Mouse (Mus musculus) frontal cortex, postnatal 25 days (tissue): ENCODE measurements around the gene Rassf5.

ENCODE experiments used
- DNase-seq, 2 experiments: peaks; one replicate each; pipeline ENCODE4 v3.0.0; 2022; ENCODE audit warnings: low spot score in 2 of 2

Gene Rassf5

GRCm38 (mm10) chr1:131245089-131245856 lies at the start of gene Rassf5:
TSS of gene Rassf5 (minus strand) at chr1:131245258.
- peak; percentile 38 to 50 for DNase-seq

- no peak for DNase-seq
Observed at GRCm38 (mm10) chr1:131293922-131294250, 48.8 kb upstream of the Rassf5 start.

GRCm38 (mm10) chr1:131293221-131293921 lies 48.3 kb upstream of the Rassf5 start:
- DNase-seq, result no peak

- DNase-seq, result peak; percentile 62 to 70
Observed at GRCm38 (mm10) chr1:131290648-131291047, 45.6 kb upstream of the Rassf5 start.

DNA sequence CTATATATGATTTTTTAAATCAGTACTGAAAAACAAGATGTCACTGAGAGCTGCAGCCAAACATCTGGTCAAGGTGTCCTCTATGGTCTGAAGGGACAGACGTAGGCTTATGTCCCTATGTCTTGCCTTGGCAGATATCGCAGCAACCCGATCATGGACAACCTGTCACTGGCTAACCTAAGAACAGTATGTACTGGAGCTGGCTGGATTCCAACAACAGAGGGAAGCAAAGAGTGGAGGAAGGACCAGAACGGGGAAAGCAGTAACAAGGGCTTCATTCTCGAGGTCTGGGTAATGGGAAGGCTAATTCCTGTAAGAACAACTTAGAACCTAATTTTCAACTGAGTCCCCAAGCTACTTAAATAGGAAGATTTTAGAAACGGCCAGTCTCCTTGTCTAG lies 43.9 kb upstream of the Rassf5 start:
- DNase-seq, result no peak

- no peak for DNase-seq
Observed at GRCm38 (mm10) chr1:131287267-131287666, 42.2 kb upstream of the Rassf5 start.

DNA sequence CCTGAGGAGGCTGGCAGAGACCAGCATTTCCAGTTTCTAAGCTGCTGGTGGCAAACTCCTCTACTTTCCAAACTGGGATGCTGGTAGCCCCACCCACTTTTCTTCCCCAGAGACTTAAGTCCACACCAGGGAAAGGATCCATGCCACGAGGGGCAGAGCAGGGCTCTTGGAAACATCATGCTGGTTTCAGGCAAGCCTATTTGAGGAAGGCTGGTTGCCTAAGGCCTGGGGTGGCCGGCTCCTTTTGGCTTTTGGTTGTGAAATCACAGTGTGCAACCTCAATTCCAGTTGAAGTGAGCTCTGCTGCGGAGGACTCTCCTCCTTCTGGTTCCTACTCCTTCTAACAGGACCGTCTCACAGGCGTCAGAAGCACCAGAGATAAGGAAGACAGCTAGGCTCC lies 41.7 kb upstream of the Rassf5 start:
- no peak for DNase-seq

DNA sequence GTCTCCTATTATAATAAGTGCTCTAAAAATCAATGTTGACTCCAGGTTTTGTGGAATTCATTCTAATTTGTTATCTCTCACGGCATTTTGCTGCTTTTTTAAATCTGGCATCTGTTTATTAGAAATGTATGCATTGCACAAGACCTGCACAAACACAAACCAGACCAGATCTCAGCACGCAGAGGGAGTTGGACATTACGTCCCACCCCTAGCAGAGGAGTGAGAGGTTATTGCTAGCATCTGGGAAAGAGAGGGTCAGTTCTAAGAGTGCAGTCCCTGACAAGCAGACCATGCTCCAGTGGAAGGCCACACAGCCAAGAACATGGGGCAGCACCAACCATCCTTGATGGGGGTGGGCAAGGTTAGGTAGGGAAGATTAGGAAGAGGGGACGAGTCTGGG lies 39.6 kb upstream of the Rassf5 start:
- no peak for DNase-seq

DNA sequence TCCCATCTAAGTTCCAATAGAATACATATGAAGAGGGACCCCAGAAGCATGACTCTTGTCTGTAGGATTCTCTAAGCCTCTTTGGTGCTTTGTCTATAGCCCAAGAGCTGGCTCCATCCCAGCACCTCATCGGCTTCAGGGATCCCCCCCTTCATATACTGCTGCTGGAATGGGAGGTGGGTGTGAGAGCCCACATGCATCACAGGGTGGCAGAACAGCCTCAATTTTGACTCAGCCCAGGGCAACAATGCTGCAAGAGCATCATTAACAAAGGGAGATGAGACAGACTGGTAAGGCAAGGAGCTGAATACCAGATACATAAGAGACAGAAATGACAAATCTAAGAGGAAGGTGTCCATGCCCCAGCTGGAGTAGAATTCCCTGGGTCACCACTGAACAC lies 39.1 kb upstream of the Rassf5 start:
- DNase-seq, result no peak

- no peak for DNase-seq
Observed at GRCm38 (mm10) chr1:131281731-131282130, 36.7 kb upstream of the Rassf5 start.

DNA sequence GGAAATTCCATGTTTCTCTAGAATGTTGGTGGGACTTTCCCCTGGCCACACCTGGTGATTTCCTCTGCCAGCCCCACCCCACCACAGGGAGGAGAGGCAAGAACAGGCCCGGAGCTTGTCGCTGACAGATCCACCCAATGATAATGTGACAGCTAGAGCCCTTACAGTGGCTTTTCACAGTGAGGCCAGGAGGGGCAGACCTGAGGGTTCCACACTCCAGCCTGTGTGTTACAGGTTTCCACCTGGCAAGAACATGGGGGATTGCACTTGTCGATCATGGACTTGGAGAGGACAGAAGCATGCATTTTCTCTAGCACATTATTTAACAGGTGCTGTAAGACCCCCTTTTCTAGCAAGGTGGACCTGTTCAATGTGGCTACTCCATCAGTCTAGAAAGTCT lies 35.2 kb upstream of the Rassf5 start:
- no peak for DNase-seq

DNA sequence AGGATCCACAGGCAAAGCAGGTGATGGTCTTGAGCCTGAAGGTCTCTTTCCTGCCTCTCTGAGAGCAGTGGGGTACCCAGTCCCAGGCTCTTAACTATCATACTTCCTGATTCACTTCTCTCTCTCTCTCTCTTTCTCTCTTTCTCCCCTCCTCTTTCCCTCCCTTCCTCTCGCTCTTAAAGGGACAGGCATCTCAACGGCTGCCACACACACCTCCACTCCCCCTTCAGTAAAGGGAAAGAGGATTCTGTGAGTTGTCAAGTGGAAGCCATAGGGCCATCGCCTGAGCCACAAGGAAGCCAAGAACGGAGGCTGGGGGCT lies 34.4 kb upstream of the Rassf5 start, which contains the start of gene Ikbke:
Gene Ikbke, minus strand, starts transcription at position 151 of the 321 bp plus-strand sequence.
- DNase-seq, result no peak

- DNase-seq, result no peak
Observed at GRCm38 (mm10) chr1:131278606-131279455, 33.8 kb upstream of the Rassf5 start.

- no peak for DNase-seq
Observed at GRCm38 (mm10) chr1:131276831-131277230, 31.8 kb upstream of the Rassf5 start.

GRCm38 (mm10) chr1:131275577-131275976 lies 30.5 kb upstream of the Rassf5 start:
- DNase-seq, result no peak

GRCm38 (mm10) chr1:131274725-131275539 lies 29.9 kb upstream of the Rassf5 start:
- DNase-seq, result no peak

DNA sequence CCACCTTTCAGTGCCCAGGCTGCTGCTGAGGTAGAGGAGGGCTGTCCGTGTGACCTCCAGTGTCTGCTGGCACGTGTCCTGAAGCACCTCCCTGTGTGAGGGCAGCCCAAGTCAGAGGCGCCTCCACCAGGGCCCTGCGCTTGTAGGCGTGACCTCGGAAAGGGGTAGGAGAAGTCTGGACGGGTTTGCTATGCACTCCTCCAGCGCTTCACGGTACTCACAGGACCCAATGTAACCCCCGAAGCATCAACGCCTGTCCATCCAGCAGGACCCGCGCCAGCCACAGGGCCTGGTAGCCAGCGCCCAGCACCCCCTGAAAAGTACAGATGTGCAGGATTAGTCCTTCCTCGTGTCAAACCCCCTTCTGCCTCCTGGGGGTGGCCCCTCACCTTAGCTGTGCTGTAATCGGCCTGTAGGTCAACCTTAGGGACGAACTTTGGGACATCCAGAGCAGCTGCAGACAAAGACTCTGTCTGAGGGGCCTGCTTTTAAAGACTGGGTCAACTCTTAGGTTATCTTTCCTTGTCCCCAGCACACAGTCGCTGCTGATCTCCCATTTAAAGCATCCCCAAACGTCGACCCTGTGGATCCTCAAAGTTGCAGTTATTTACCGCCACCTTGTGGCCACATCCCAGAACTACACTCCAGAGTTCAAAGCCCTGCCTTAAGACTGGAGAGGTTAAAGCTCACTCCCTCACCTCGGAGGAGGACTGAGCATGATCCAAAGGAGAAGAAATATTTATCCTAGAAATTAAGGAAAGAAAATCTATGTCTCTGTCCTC lies 24.9 kb upstream of the Rassf5 start:
- DNase-seq, result peak; percentile 77 to 79

DNA sequence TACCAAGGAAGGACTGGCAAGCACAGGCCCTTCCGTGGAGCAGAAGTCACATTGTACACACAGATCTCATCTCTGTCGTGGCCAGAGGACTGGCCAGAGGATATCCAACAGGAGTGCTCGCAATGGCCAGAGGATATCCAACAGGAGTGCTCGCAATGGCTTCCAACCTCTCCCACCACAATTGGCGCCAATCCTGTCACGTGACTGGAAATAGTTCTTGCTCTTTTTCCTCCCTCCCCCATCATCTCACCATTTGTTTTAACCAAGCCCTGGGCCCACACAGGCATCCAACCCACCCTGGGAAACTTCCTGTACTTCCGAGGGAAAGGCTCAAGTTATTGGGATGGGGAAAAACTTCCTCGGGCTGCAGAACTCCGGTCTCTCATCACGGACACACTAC lies 23.7 kb upstream of the Rassf5 start:
- DNase-seq, result no peak

GRCm38 (mm10) chr1:131263905-131264304 lies 18.8 kb upstream of the Rassf5 start:
- no peak for DNase-seq

DNA sequence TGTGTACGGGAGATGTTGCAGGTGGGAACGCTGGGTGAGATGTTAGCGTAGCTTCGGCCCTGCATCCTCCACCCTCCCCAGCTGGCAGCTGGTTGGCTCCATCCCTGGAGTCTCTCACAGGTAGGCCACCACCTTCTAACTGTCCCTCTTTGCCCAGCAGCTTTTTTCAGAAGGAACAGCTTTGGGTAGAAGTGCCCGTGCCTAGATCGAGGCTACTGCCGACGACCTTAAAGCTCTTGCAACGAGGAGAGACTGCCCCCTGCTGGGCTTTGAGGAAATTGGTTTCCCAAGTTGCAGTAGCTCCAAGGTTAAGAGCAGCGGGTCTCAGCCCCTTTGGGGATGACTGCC lies 15.2 kb upstream of the Rassf5 start:
- DNase-seq, result peak; percentile 51 to 69
